21 mouse cellular contexts compared by ENCODE assay signal in genomic region chr6:62205013-62205412, GRCm38 (mm10).
DNase-seq lines count a peak whose midpoint lies in the region; ATAC-seq and TF ChIP-seq lines count a peak whose summit lies in the region.
"Had no signal": no experiment of that assay in that cellular context is flagged by ENCODE, and none has a peak within 500 bp of the region (broad histone marks: within the 10 kb centered on the region; RNA-seq: fewer than 3 reads in every experiment).

No protein-coding gene starts in this region.

- H3K9me3 ChIP-seq in hindbrain, postnatal 0 days (ENCODE audit: low read length), result no peaks in the 10 kb centered on the region
- H3K9me3 ChIP-seq in hindbrain, embryonic 10.5 days, result no peaks in the 10 kb centered on the region
- no peaks in the 10 kb centered on the region for H3K9me3 ChIP-seq in liver, embryonic 11.5 days (ENCODE audit: control insufficient read depth, low read length)
- H3K9me3 ChIP-seq in intestine, postnatal 0 days (ENCODE audit: control insufficient read depth), result no peaks in the 10 kb centered on the region
- H3K9me3 ChIP-seq: embryonic facial prominence, embryonic 13.5 days; forebrain, embryonic 15.5 days; hindbrain, embryonic 15.5 days; limb, embryonic 15.5 days; neural tube, embryonic 13.5 days had no signal

- DNase-seq in hindbrain, postnatal 0 days (ENCODE audit: low spot score), result peak; percentile 30
- DNase-seq in hindbrain, embryonic 10.5 days (ENCODE audit: low spot score), result no peak
- peak; percentile 74 for DNase-seq in brain, adult 2 months (ENCODE audit: low read depth, low spot score)
- peak; percentile 76 for DNase-seq in cerebellum, adult 9-11 months
- DNase-seq in liver, embryonic 11.5 days (ENCODE audit: low spot score), result no peak
- DNase-seq in right cerebral cortex, postnatal 4 days, result no peak
- DNase-seq: adrenal gland, adult 8-10 months; heart, postnatal 10 days; kidney, adult 18-20 months; kidney, postnatal 10 days; layer of hippocampus, postnatal 36 days; lung, postnatal 10 days; thymus, adult 18-20 months had no signal

- no peak overlapping the region for H3K4me3 ChIP-seq in hindbrain, postnatal 0 days (ENCODE audit: low read length)
- H3K4me3 ChIP-seq in hindbrain, embryonic 10.5 days, result no peak overlapping the region
- H3K4me3 ChIP-seq in liver, embryonic 11.5 days (ENCODE audit: low read depth, low read length), result no peak overlapping the region
- no peak overlapping the region for H3K4me3 ChIP-seq in intestine, postnatal 0 days (ENCODE audit: low read depth, low read length)
- H3K4me3 ChIP-seq: embryonic facial prominence, embryonic 13.5 days; forebrain, embryonic 15.5 days; hindbrain, embryonic 15.5 days; limb, embryonic 15.5 days; neural tube, embryonic 13.5 days had no signal

- no peak overlapping the region for H3K27ac ChIP-seq in hindbrain, postnatal 0 days
- H3K27ac ChIP-seq in hindbrain, embryonic 10.5 days, result no peak overlapping the region
- no peak overlapping the region for H3K27ac ChIP-seq in liver, embryonic 11.5 days (ENCODE audit: low read depth, low read length)
- H3K27ac ChIP-seq in intestine, postnatal 0 days (ENCODE audit: low read depth, low read length), result no peak overlapping the region
- H3K27ac ChIP-seq: embryonic facial prominence, embryonic 13.5 days; forebrain, embryonic 15.5 days; hindbrain, embryonic 15.5 days; limb, embryonic 15.5 days; neural tube, embryonic 13.5 days had no signal

- no peaks in the 10 kb centered on the region for H3K4me1 ChIP-seq in hindbrain, postnatal 0 days (ENCODE audit: insufficient read depth, low read length)
- H3K4me1 ChIP-seq in hindbrain, embryonic 10.5 days (replicated peaks), result no peaks in the 10 kb centered on the region
- no peaks in the 10 kb centered on the region for H3K4me1 ChIP-seq in liver, embryonic 11.5 days (replicated peaks; ENCODE audit: control insufficient read depth, insufficient read depth, low read length)
- no peaks in the 10 kb centered on the region for H3K4me1 ChIP-seq in intestine, postnatal 0 days (replicated peaks; ENCODE audit: control insufficient read depth, insufficient read depth, low read length)
- H3K4me1 ChIP-seq: embryonic facial prominence, embryonic 13.5 days; forebrain, embryonic 15.5 days; hindbrain, embryonic 15.5 days; limb, embryonic 15.5 days; neural tube, embryonic 13.5 days had no signal

- H3K27me3 ChIP-seq in hindbrain, postnatal 0 days (ENCODE audit: insufficient read depth, low read length), result no peaks in the 10 kb centered on the region
- H3K27me3 ChIP-seq in hindbrain, embryonic 10.5 days (ENCODE audit: insufficient read depth, poor library complexity, severe bottlenecking), result no peaks in the 10 kb centered on the region
- no peaks in the 10 kb centered on the region for H3K27me3 ChIP-seq in liver, embryonic 11.5 days (replicated peaks; ENCODE audit: control insufficient read depth, insufficient read depth, low read length)
- H3K27me3 ChIP-seq in intestine, postnatal 0 days (replicated peaks; ENCODE audit: control insufficient read depth, insufficient read depth, low read length), result no peaks in the 10 kb centered on the region
- H3K27me3 ChIP-seq: embryonic facial prominence, embryonic 13.5 days; forebrain, embryonic 15.5 days; hindbrain, embryonic 15.5 days; limb, embryonic 15.5 days; neural tube, embryonic 13.5 days had no signal

- no peak for ATAC-seq in hindbrain, postnatal 0 days
- ATAC-seq in cerebellum, adult (ENCODE audit: insufficient number of reproducible peaks, low FRiP score, low TSS enrichment), result peak; percentile 87
- no peak for ATAC-seq in liver, embryonic 11.5 days (replicated peaks; ENCODE audit: low FRiP score)
- ATAC-seq in intestine, postnatal 0 days, result no peak
- ATAC-seq: forebrain, embryonic 15.5 days had no signal

- 25% methylated on average over 2 of the region's 2 CpGs for WGBS in hindbrain, postnatal 0 days
- 33% methylated on average over 2 of the region's 2 CpGs for WGBS in hindbrain, embryonic 10.5 days
- WGBS in liver, embryonic 11.5 days, result 62% methylated on average over 2 of the region's 2 CpGs
- WGBS in intestine, postnatal 0 days, result 63% methylated on average over 2 of the region's 2 CpGs

- H3K4me2 ChIP-seq in hindbrain, postnatal 0 days (ENCODE audit: low read depth, low read length), result no peak overlapping the region
- no peak overlapping the region for H3K4me2 ChIP-seq in liver, embryonic 11.5 days
- H3K4me2 ChIP-seq in intestine, postnatal 0 days (replicated peaks; ENCODE audit: low read depth), result no peak overlapping the region
- H3K4me2 ChIP-seq: embryonic facial prominence, embryonic 13.5 days; forebrain, embryonic 15.5 days; heart, embryonic 11.5 days; hindbrain, embryonic 15.5 days; limb, embryonic 15.5 days; neural tube, embryonic 13.5 days had no signal

- H3K36me3 ChIP-seq in hindbrain, postnatal 0 days (ENCODE audit: insufficient read depth, low read length), result no peaks in the 10 kb centered on the region
- H3K36me3 ChIP-seq in hindbrain, embryonic 10.5 days, result no peaks in the 10 kb centered on the region
- H3K36me3 ChIP-seq in liver, embryonic 11.5 days (ENCODE audit: control insufficient read depth, insufficient read depth, low read length), result no peaks in the 10 kb centered on the region
- no peaks in the 10 kb centered on the region for H3K36me3 ChIP-seq in intestine, postnatal 0 days (ENCODE audit: control insufficient read depth, insufficient read depth)
- H3K36me3 ChIP-seq: embryonic facial prominence, embryonic 13.5 days; forebrain, embryonic 15.5 days; hindbrain, embryonic 15.5 days; limb, embryonic 15.5 days; neural tube, embryonic 13.5 days had no signal

- TF ChIP-seq CTCF in hindbrain, postnatal 0 days (IDR thresholded peaks at IDR 0.05; ENCODE audit: low read depth), result no peak
- no peak for TF ChIP-seq CTCF in intestine, postnatal 0 days (IDR thresholded peaks at IDR 0.05; ENCODE audit: low read depth)

- H3K9ac ChIP-seq in hindbrain, postnatal 0 days (replicated peaks; ENCODE audit: low read length), result no peak overlapping the region
- no peak overlapping the region for H3K9ac ChIP-seq in liver, embryonic 11.5 days (ENCODE audit: low read depth, low read length)
- H3K9ac ChIP-seq in intestine, postnatal 0 days (ENCODE audit: low read depth, low read length), result no peak overlapping the region
- H3K9ac ChIP-seq: embryonic facial prominence, embryonic 13.5 days; forebrain, embryonic 15.5 days; hindbrain, embryonic 15.5 days; limb, embryonic 15.5 days; neural tube, embryonic 13.5 days had no signal

Comparison
In these comparisons a context has a peak if more than half of its experiments do, and no peak if none do; other contexts are left out.
1. DNase-seq: peak in hindbrain, postnatal 0 days (single experiment), brain, adult 2 months (single experiment) and cerebellum, adult 9-11 months (single experiment); none in hindbrain, embryonic 10.5 days (single experiment), liver, embryonic 11.5 days (single experiment) and right cerebral cortex, postnatal 4 days (single experiment).